Mouse (Mus musculus) embryonic fibroblast, embryonic 13.5 days (primary cell): ENCODE results near the gene Il17rc.

Experiments used
- CTCF ChIP-seq: IDR thresholded peaks from 2 replicates; pipeline ENCODE4 v1.5.1; 2011; ENCODE audit warnings: mild to moderate bottlenecking, control low read depth, low read length, moderate library complexity, borderline replicate concordance; ENCODE audit not compliant: insufficient read depth
- POLR2A ChIP-seq: IDR thresholded peaks from 2 replicates; pipeline ENCODE4 v1.6.1; 2011; ENCODE audit warnings: low read depth, mild to moderate bottlenecking, control low read depth, low read length, moderate library complexity

- TF ChIP-seq POLR2A, result no peak
- no peak for TF ChIP-seq CTCF
These were observed 30.3 kb downstream of the Il17rc start, which contains the start of gene Prrt3 for GRCm38 (mm10) chr6:113501388-113502084.
